Mouse (Mus musculus) lung, postnatal 0 days (tissue): ENCODE data around the gene Tmem233.

Experiments
- CTCF ChIP-seq: IDR thresholded peaks from 2 replicates; pipeline ENCODE4 v1.5.1; 2016; ENCODE audit warnings: antibody characterized with exemption, mild to moderate bottlenecking
- EP300 ChIP-seq: IDR thresholded peaks from 2 replicates; pipeline ENCODE4 v1.6.1; 2016; ENCODE audit warnings: antibody characterized with exemption, mild to moderate bottlenecking, control low read depth

- TF ChIP-seq CTCF (no peak), EP300 (no peak)
Measured at GRCm38 (mm10) chr5:116026561-116026960, 56.5 kb downstream of the Tmem233 start.
